Mouse (Mus musculus): Measurements from ENCODE around the gene Arhgap40. TPM values are rescaled to one million over a fixed set of nuclear protein-coding genes. Genes with fewer than 3 reads are reported as not detected.

Gene Arhgap40
- polyA plus RNA-seq, 1 experiment from 2014 or later: 0.55 TPM

- no peaks in the 10 kb centered on the region for H3K9me3 ChIP-seq (replicated peaks; ENCODE audit: control insufficient read depth, low read length)
- H3K9ac ChIP-seq (replicated peaks; ENCODE audit: low read length): no peak overlapping the region
- no peaks in the 10 kb centered on the region for H3K4me1 ChIP-seq (ENCODE audit: control insufficient read depth, insufficient read depth, low read length)
- DNase-seq (ENCODE audit: low spot score) (peak; percentile 69), ATAC-seq (replicated peaks; ENCODE audit: insufficient number of reproducible peaks, low FRiP score, low TSS enrichment, low read depth) (0 out of 2 replicates have a peak, but pooled peaks have one; percentile 72)
- no peaks in the 10 kb centered on the region for H3K27me3 ChIP-seq (ENCODE audit: control insufficient read depth, insufficient read depth, low read length)
- no peaks in the 10 kb centered on the region for H3K36me3 ChIP-seq (replicated peaks; ENCODE audit: control insufficient read depth, insufficient read depth, low read depth, low read length)
- no peak overlapping the region for H3K27ac ChIP-seq (replicated peaks; ENCODE audit: low read depth, low read length)
- 8% methylated on average over 4 of the region's 4 CpGs for WGBS
- H3K4me2 ChIP-seq (ENCODE audit: low read depth, low read length): no peak overlapping the region
- no peak overlapping the region for H3K4me3 ChIP-seq (ENCODE audit: low read depth, low read length)
Observed at GRCm38 (mm10) chr2:158534090-158534489, 21.5 kb downstream of the Arhgap40 start.

- no peak overlapping the region for H3K27ac ChIP-seq (replicated peaks; ENCODE audit: low read depth, low read length)
- DNase-seq (ENCODE audit: low spot score) (no peak), ATAC-seq (replicated peaks; ENCODE audit: insufficient number of reproducible peaks, low FRiP score, low TSS enrichment, low read depth) (no peak)
- H3K9me3 ChIP-seq (replicated peaks; ENCODE audit: control insufficient read depth, low read length): no peaks in the 10 kb centered on the region
- no peak overlapping the region for H3K9ac ChIP-seq (replicated peaks; ENCODE audit: low read length)
- no peak overlapping the region for H3K4me2 ChIP-seq (ENCODE audit: low read depth, low read length)
- 79% methylated on average over 8 of the region's 8 CpGs for WGBS
- H3K4me1 ChIP-seq (ENCODE audit: control insufficient read depth, insufficient read depth, low read length): no peaks in the 10 kb centered on the region
- no peak overlapping the region for H3K4me3 ChIP-seq (ENCODE audit: low read depth, low read length)
- H3K27me3 ChIP-seq (ENCODE audit: control insufficient read depth, insufficient read depth, low read length): no peaks in the 10 kb centered on the region
- H3K36me3 ChIP-seq (replicated peaks; ENCODE audit: control insufficient read depth, insufficient read depth, low read depth, low read length): no peaks in the 10 kb centered on the region
Observed at GRCm38 (mm10) chr2:158534559-158534958, 22.0 kb downstream of the Arhgap40 start.

DNA sequence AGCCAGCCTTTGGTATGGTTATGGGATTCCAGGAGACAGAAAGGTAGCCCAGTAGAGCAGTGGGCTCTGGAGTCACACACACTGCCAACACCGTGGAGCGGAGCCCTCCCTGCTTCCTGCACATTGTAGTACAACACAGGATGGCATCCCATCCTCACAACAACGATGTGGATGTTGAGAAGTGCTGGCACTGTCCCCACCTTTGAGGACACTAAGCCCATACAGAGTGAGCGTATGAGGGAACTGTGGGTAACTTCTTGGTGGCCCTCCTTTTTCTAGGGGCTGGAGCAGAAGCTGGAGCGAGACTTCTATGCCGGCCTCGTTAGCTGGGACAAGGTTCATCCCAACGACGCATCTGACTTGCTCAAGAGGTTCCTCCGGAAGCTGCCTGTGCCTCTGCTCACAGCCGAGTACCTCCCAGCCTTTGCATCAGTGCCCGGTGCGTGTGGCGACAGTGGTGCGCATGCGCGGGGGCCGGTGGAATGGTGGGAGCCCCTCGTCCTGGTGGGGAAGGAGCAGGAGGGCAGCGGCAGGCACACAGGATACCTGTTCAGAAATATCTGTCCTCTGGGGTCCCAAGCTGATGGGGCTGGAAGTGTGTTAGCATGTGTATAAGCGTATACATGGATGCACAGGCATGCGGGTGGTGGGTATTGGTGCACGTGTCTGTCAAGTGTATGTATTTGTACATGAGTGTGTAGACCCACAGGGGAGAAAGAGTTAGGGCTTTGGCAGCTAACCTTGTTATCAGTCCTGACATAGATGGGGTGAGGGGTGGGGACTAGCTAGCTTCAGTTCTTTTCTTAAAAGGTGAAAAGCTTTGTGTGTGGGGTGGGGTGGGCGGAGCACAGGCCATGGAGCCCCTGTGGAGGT is 27.1 kb downstream of the Arhgap40 start:
- Histone ChIP-seq H3K36me3 (replicated peaks; ENCODE audit: control insufficient read depth, insufficient read depth, low read depth, low read length) (no peaks in the 10 kb centered on the region), H3K27me3 (ENCODE audit: control insufficient read depth, insufficient read depth, low read length) (no peaks in the 10 kb centered on the region), H3K4me2 (ENCODE audit: low read depth, low read length) (no peak overlapping the region), H3K9ac (replicated peaks; ENCODE audit: low read length) (no peak overlapping the region), H3K4me1 (ENCODE audit: control insufficient read depth, insufficient read depth, low read length) (no peaks in the 10 kb centered on the region), H3K27ac (replicated peaks; ENCODE audit: low read depth, low read length) (no peak overlapping the region), H3K9me3 (replicated peaks; ENCODE audit: control insufficient read depth, low read length) (no peaks in the 10 kb centered on the region), H3K4me3 (ENCODE audit: low read depth, low read length) (no peak overlapping the region)
- WGBS: 57% methylated on average over 24 of the region's 24 CpGs
- 0 out of 2 replicates have a peak, but pooled peaks have one; percentile 14 for ATAC-seq (replicated peaks; ENCODE audit: insufficient number of reproducible peaks, low FRiP score, low TSS enrichment, low read depth)
- DNase-seq (ENCODE audit: low spot score): peak; percentile 37

- DNase-seq (ENCODE audit: low spot score) (no peak), ATAC-seq (replicated peaks; ENCODE audit: insufficient number of reproducible peaks, low FRiP score, low TSS enrichment, low read depth) (no peak)
- H3K9me3 ChIP-seq (replicated peaks; ENCODE audit: control insufficient read depth, low read length): no peaks in the 10 kb centered on the region
- no peaks in the 10 kb centered on the region for H3K36me3 ChIP-seq (replicated peaks; ENCODE audit: control insufficient read depth, insufficient read depth, low read depth, low read length)
- H3K27ac ChIP-seq (replicated peaks; ENCODE audit: low read depth, low read length): no peak overlapping the region
- no peak overlapping the region for H3K4me3 ChIP-seq (ENCODE audit: low read depth, low read length)
- no peak overlapping the region for H3K9ac ChIP-seq (replicated peaks; ENCODE audit: low read length)
- no peaks in the 10 kb centered on the region for H3K4me1 ChIP-seq (ENCODE audit: control insufficient read depth, insufficient read depth, low read length)
- H3K27me3 ChIP-seq (ENCODE audit: control insufficient read depth, insufficient read depth, low read length): no peaks in the 10 kb centered on the region
- 42% methylated on average over 4 of the region's 4 CpGs for WGBS
- H3K4me2 ChIP-seq (ENCODE audit: low read depth, low read length): no peak overlapping the region
Observed at GRCm38 (mm10) chr2:158541286-158541685, 28.7 kb downstream of the Arhgap40 start.

- Histone ChIP-seq H3K4me3 (ENCODE audit: low read depth, low read length) (no peak overlapping the region), H3K4me2 (ENCODE audit: low read depth, low read length) (no peak overlapping the region), H3K9ac (replicated peaks; ENCODE audit: low read length) (no peak overlapping the region), H3K36me3 (replicated peaks; ENCODE audit: control insufficient read depth, insufficient read depth, low read depth, low read length) (no peaks in the 10 kb centered on the region), H3K9me3 (replicated peaks; ENCODE audit: control insufficient read depth, low read length) (no peaks in the 10 kb centered on the region), H3K27me3 (ENCODE audit: control insufficient read depth, insufficient read depth, low read length) (no peaks in the 10 kb centered on the region), H3K27ac (replicated peaks; ENCODE audit: low read depth, low read length) (no peak overlapping the region), H3K4me1 (ENCODE audit: control insufficient read depth, insufficient read depth, low read length) (no peaks in the 10 kb centered on the region)
- no peak for ATAC-seq (replicated peaks; ENCODE audit: insufficient number of reproducible peaks, low FRiP score, low TSS enrichment, low read depth)
- no peak for DNase-seq (ENCODE audit: low spot score)
- 86% methylated on average over 2 of the region's 2 CpGs for WGBS
Observed at GRCm38 (mm10) chr2:158545266-158545665, 32.7 kb downstream of the Arhgap40 start.

DNA sequence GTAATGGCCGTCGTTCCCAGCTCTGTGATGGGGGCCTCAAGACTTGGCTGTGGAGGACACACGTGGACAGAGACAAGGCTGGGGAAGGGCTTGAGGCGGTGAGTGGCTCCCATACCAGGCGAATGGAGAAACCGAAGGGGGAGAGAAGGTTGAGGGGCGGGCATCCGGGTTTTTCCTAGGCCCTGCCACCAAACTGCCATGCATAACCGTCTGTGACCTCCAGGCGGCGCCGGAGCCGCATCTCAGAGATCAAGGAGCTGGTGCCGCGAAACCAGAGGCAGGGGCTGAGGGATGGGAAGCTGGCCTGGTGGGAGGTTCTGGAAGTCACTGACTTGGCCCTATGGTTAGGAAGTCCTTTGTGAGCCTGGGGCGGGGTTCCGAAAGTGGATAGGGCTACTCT is 34.2 kb downstream of the Arhgap40 start:
- WGBS: 3% methylated on average over 17 of the region's 17 CpGs
- Histone ChIP-seq H3K4me2 (ENCODE audit: low read depth, low read length) (no peak overlapping the region), H3K36me3 (replicated peaks; ENCODE audit: control insufficient read depth, insufficient read depth, low read depth, low read length) (no peaks in the 10 kb centered on the region), H3K9ac (replicated peaks; ENCODE audit: low read length) (no peak overlapping the region; the same call in 1 of the 2 replicates), H3K4me3 (ENCODE audit: low read depth, low read length) (no peak overlapping the region), H3K27me3 (ENCODE audit: control insufficient read depth, insufficient read depth, low read length) (peaks cover 2% of the 10 kb centered on the region; the same call in 1 of the 2 replicates), H3K27ac (replicated peaks; ENCODE audit: low read depth, low read length) (no peak overlapping the region), H3K9me3 (replicated peaks; ENCODE audit: control insufficient read depth, low read length) (no peaks in the 10 kb centered on the region), H3K4me1 (ENCODE audit: control insufficient read depth, insufficient read depth, low read length) (no peaks in the 10 kb centered on the region)
- DNase-seq (ENCODE audit: low spot score) (peak; percentile 92), ATAC-seq (replicated peaks; ENCODE audit: insufficient number of reproducible peaks, low FRiP score, low TSS enrichment, low read depth) (peak; percentile 58; the same call in 1 of the 2 replicates)

DNA sequence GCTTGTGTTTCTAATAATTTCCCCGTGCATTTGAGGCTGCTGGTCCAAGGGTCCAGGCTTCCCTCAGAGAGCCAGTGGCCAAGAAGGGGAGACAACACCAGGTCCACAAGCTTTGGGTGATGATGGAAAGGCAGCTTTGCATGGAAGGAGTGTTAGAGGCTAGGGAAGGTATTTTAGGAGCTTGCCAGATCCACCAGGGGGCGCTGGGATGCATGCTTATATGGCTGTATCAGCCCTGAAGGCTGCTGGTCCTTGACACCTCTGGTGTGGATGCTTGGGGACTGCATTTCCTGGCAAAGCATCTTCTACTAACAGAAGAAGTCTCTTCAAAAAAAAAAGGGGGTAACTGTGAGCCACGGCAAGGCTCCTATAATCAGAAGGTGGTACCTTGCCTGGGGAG is 37.5 kb downstream of the Arhgap40 start:
- Histone ChIP-seq H3K4me3 (ENCODE audit: low read depth, low read length) (no peak overlapping the region), H3K27me3 (ENCODE audit: control insufficient read depth, insufficient read depth, low read length) (peaks cover 21% of the 10 kb centered on the region), H3K4me2 (ENCODE audit: low read depth, low read length) (no peak overlapping the region), H3K9me3 (replicated peaks; ENCODE audit: control insufficient read depth, low read length) (no peaks in the 10 kb centered on the region), H3K36me3 (replicated peaks; ENCODE audit: control insufficient read depth, insufficient read depth, low read depth, low read length) (no peaks in the 10 kb centered on the region), H3K4me1 (ENCODE audit: control insufficient read depth, insufficient read depth, low read length) (no peaks in the 10 kb centered on the region), H3K27ac (replicated peaks; ENCODE audit: low read depth, low read length) (no peak overlapping the region), H3K9ac (replicated peaks; ENCODE audit: low read length) (no peak overlapping the region)
- WGBS: 0% methylated on average over 3 of the region's 3 CpGs
- ATAC-seq (replicated peaks; ENCODE audit: insufficient number of reproducible peaks, low FRiP score, low TSS enrichment, low read depth) (no peak), DNase-seq (ENCODE audit: low spot score) (peak; percentile 85)

GRCm38 (mm10) chr2:158554366-158554765 is 41.8 kb downstream of the Arhgap40 start:
- H3K27ac ChIP-seq (replicated peaks; ENCODE audit: low read depth, low read length): no peak overlapping the region
- peaks cover 27% of the 10 kb centered on the region for H3K27me3 ChIP-seq (ENCODE audit: control insufficient read depth, insufficient read depth, low read length)
- H3K9me3 ChIP-seq (replicated peaks; ENCODE audit: control insufficient read depth, low read length): no peaks in the 10 kb centered on the region
- DNase-seq (ENCODE audit: low spot score) (no peak), ATAC-seq (replicated peaks; ENCODE audit: insufficient number of reproducible peaks, low FRiP score, low TSS enrichment, low read depth) (no peak)
- no peak overlapping the region for H3K9ac ChIP-seq (replicated peaks; ENCODE audit: low read length)
- H3K4me1 ChIP-seq (ENCODE audit: control insufficient read depth, insufficient read depth, low read length): no peaks in the 10 kb centered on the region; the same call in 1 of the 2 replicates
- 14% methylated on average over 10 of the region's 10 CpGs for WGBS
- H3K4me3 ChIP-seq (ENCODE audit: low read depth, low read length): no peak overlapping the region
- H3K36me3 ChIP-seq (replicated peaks; ENCODE audit: control insufficient read depth, insufficient read depth, low read depth, low read length): no peaks in the 10 kb centered on the region
- H3K4me2 ChIP-seq (ENCODE audit: low read depth, low read length): no peak overlapping the region

Data from embryonic facial prominence, embryonic 11.5 days (tissue).